In genomic region chr14:98728863-98729262, GRCm38 (mm10) we compare ENCODE assay signal across 35 mouse cellular contexts.
"Had no signal": no experiment of that assay in that cellular context is flagged by ENCODE, and none has a peak within 500 bp of the region (broad histone marks: within the 10 kb centered on the region; RNA-seq: fewer than 3 reads in every experiment).

No protein-coding gene starts in this region.

- H3K9ac ChIP-seq: heart, embryonic 12.5 days; heart, embryonic 13.5 days; heart, embryonic 15.5 days; hindbrain, embryonic 12.5 days; hindbrain, embryonic 14.5 days; hindbrain, embryonic 15.5 days; intestine, embryonic 15.5 days; kidney, embryonic 15.5 days had no signal

- H3K4me1 ChIP-seq: heart, embryonic 10.5 days; heart, embryonic 12.5 days; heart, embryonic 15.5 days; hindbrain, embryonic 10.5 days; hindbrain, embryonic 12.5 days; hindbrain, embryonic 15.5 days; intestine, embryonic 15.5 days; kidney, embryonic 15.5 days had no signal

- H3K27me3 ChIP-seq: heart, embryonic 12.5 days; heart, embryonic 13.5 days; heart, embryonic 15.5 days; hindbrain, embryonic 12.5 days; hindbrain, embryonic 15.5 days; intestine, embryonic 15.5 days; kidney, embryonic 15.5 days had no signal

- H3K9me3 ChIP-seq: heart, embryonic 10.5 days; heart, embryonic 12.5 days; heart, embryonic 13.5 days; heart, embryonic 15.5 days; hindbrain, embryonic 10.5 days; hindbrain, embryonic 12.5 days; hindbrain, embryonic 15.5 days; intestine, embryonic 15.5 days; kidney, embryonic 15.5 days had no signal

- H3K36me3 ChIP-seq: heart, embryonic 10.5 days; heart, embryonic 12.5 days; heart, embryonic 13.5 days; heart, embryonic 15.5 days; hindbrain, embryonic 10.5 days; hindbrain, embryonic 12.5 days; hindbrain, embryonic 15.5 days; intestine, embryonic 15.5 days; kidney, embryonic 15.5 days had no signal

- DNase-seq: heart, postnatal 10 days; heart, postnatal 14 days; heart, postnatal 36 days; heart, postnatal 4 days; kidney, adult 11 months; kidney, adult 18-20 months; kidney, adult 2 months; kidney, adult 8-10 months; kidney, adult 9 months; kidney, postnatal 10 days; kidney, postnatal 14 days; kidney, postnatal 25 days; kidney, postnatal 36 days; kidney, postnatal 4 days; layer of hippocampus, adult 9-11 months; layer of hippocampus, postnatal 36 days had no signal

- ATAC-seq: hindbrain, embryonic 16.5 days; hindbrain, postnatal 0 days; inflammation-experienced regulatory T-cells, adult 6 months; intestine, embryonic 15.5 days; intestine, embryonic 16.5 days; intestine, postnatal 0 days had no signal

- H3K4me3 ChIP-seq: heart, embryonic 10.5 days; heart, embryonic 12.5 days; heart, embryonic 13.5 days; heart, embryonic 15.5 days; hindbrain, embryonic 10.5 days; hindbrain, embryonic 12.5 days; hindbrain, embryonic 15.5 days; intestine, embryonic 15.5 days; kidney, embryonic 15.5 days; layer of hippocampus, adult 2 months; left cerebral cortex, adult 2 months had no signal

- H3K4me2 ChIP-seq: heart, embryonic 11.5 days; heart, embryonic 12.5 days; heart, embryonic 13.5 days; heart, embryonic 15.5 days; hindbrain, embryonic 12.5 days; hindbrain, embryonic 14.5 days; hindbrain, embryonic 15.5 days; intestine, embryonic 15.5 days; kidney, embryonic 15.5 days had no signal

- H3K27ac ChIP-seq: heart, embryonic 10.5 days; heart, embryonic 13.5 days; heart, embryonic 15.5 days; hindbrain, embryonic 10.5 days; hindbrain, embryonic 12.5 days; hindbrain, embryonic 14.5 days; hindbrain, embryonic 15.5 days; hindbrain, postnatal 0 days; intestine, embryonic 15.5 days; kidney, embryonic 15.5 days; kidney, postnatal 0 days; layer of hippocampus, adult 2 months; left cerebral cortex, adult 2 months had no signal
